Mouse (Mus musculus) hindbrain, postnatal 0 days (tissue): ENCODE results near the gene Herc3. TPM values are rescaled to one million over a fixed set of nuclear protein-coding genes. Genes with fewer than 3 reads are reported as not detected.
A peak's percentile ranks its signal among the peaks of the same experiment; 100 is the strongest.

Experiments used
- ATAC-seq: fragments of 200-750 bp; cut with Nextera tagmentation; 2 replicates; pipeline ENCODE4 v1.8.0; 2017; ENCODE audit warnings: mild to moderate bottlenecking, moderate TSS enrichment, moderate library complexity
- DNase-seq: peaks from one replicate; pipeline ENCODE4 v3.0.0-alpha.2; 2015; ENCODE audit warnings: low spot score
- H3K27ac ChIP-seq: fragments of 300-500 bp; sonication (generic); 2 replicates; pipeline ENCODE4 v1.5.1; 2014; ENCODE audit warnings: mild to moderate bottlenecking
- H3K27me3 ChIP-seq: fragments of 300-500 bp; sonication (generic); 2 replicates; pipeline ENCODE4 v1.6.1; 2014; ENCODE audit warnings: low read length, mixed read lengths; ENCODE audit not compliant: insufficient read depth
- H3K36me3 ChIP-seq: fragments of 300-500 bp; sonication (generic); 2 replicates; pipeline ENCODE4 v1.6.1; 2014; ENCODE audit warnings: low read length, mixed read lengths; ENCODE audit not compliant: insufficient read depth
- H3K4me1 ChIP-seq: fragments of 300-500 bp; sonication (generic); 2 replicates; pipeline ENCODE4 v1.6.1; 2014; ENCODE audit warnings: antibody characterized with exemption, low read length, mixed read lengths; ENCODE audit not compliant: insufficient read depth
- H3K4me2 ChIP-seq: fragments of 300-500 bp; sonication (generic); 2 replicates; pipeline ENCODE4 v1.6.1; 2014; ENCODE audit warnings: low read depth, mild to moderate bottlenecking, low read length, moderate library complexity, mixed read lengths
- H3K4me3 ChIP-seq: fragments of 300-500 bp; sonication (generic); 2 replicates; pipeline ENCODE4 v1.5.1; 2014; ENCODE audit warnings: low read length
- H3K9ac ChIP-seq: fragments of 300-500 bp; sonication (generic); replicated peaks from 2 replicates; pipeline ENCODE4 v1.6.1; 2014; ENCODE audit warnings: mild to moderate bottlenecking, low read length, moderate library complexity, mixed read lengths
- H3K9me3 ChIP-seq: fragments of 300-500 bp; sonication (generic); 2 replicates; pipeline ENCODE4 v1.6.1; 2016; ENCODE audit warnings: low read length, mixed read lengths
- CTCF ChIP-seq: IDR thresholded peaks from 2 replicates; pipeline ENCODE4 v1.5.1; 2016; ENCODE audit warnings: antibody characterized with exemption, control low read depth, low read depth
- WGBS: fragments of 180-500 bp; shearing (Covaris S2); extraction: QIAGEN DNeasy Blood & Tissue Kit; methylation state at CpG from one replicate; pipeline ENCODE4 v1.1.7; 2014; 5-methylcytosine and 5-hydroxymethylcytosine counted together
- polyA plus RNA-seq: library from polyadenylated mRNA; unstranded; fragments of >200 nt; fragmentation: Nextera tagmentation; extraction: Ambion mirVana; gene quantifications from 2 replicates; pipeline ENCODE4 v1.2.1, GENCODE M21; 2015
- total RNA-seq: library from RNA; depleted of rRNA; stranded (reverse); fragments of >200 nt; gene quantifications from 2 replicates; pipeline ENCODE4 v1.2.3, GENCODE M21; 2014

Herc3 gene
- total and polyA plus RNA-seq, 2 experiments from 2014 or later = 35.1 to 140 TPM

DNA sequence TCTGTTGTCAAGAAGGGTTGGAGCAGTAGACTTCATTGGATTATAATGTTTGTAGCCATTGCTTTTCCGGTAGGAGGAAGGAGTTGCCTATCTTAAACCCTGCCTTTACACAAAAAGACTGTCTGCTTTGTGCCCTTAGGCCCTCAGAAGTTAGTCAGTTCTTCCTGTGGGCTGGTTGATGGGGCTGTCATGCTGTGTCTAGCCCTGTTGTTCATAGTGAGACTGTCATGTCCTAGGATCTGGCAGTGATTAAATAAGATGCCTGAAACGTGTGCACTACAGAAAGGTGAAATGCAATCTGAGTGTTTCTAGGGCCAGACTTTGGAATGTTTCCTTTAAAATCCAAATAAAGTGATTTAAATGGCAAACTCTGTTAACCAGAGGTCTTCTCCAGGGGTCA lies 10.9 kb downstream of the Herc3 start:
- 51% methylated on average over 2 of the region's 2 CpGs for WGBS
- no peak for DNase-seq
- H3K9me3 ChIP-seq = no peaks in the 10 kb centered on the region

DNA sequence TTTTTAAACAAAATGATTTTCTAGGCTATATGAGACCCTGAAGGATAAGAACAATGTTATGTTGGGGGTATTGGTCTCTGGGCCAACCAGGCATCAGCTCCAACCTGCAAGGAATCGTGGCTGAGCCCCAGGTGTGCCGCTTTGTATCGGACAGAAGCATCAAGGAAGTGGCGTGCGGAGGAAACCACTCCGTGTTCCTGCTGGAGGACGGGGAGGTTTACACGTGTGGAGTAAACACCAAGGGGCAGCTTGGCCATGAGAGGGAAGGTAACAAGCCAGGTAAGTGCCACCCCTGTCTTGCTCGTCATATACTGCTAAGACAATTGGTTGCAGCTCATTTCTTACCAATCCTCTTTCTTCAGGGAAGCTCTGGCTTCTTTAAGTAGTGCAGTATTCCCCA lies 12.3 kb downstream of the Herc3 start:
- peaks cover 2% of the 10 kb centered on the region; the same call in 1 of the 2 replicates for H3K4me1 ChIP-seq
- no peaks in the 10 kb centered on the region for H3K27me3 ChIP-seq
- H3K4me2 ChIP-seq = no peak overlapping the region
- no peak overlapping the region for H3K27ac ChIP-seq
- no peak for DNase-seq
- peak; percentile 21; the same call in 1 of the 2 replicates for ATAC-seq
- H3K4me3 ChIP-seq = no peak overlapping the region
- no peak for TF ChIP-seq CTCF
- H3K36me3 ChIP-seq = no peaks in the 10 kb centered on the region; the same call in 1 of the 2 replicates
- no peak overlapping the region for H3K9ac ChIP-seq
- no peaks in the 10 kb centered on the region for H3K9me3 ChIP-seq
- 87% methylated on average over 9 of the region's 9 CpGs for WGBS

More for the DNA sequence above, 10.9 kb downstream of the Herc3 start:
- Histone ChIP-seq H3K27ac (no peak overlapping the region), H3K9ac (no peak overlapping the region), H3K36me3 (no peaks in the 10 kb centered on the region), H3K4me3 (no peak overlapping the region), H3K27me3 (no peaks in the 10 kb centered on the region), H3K4me2 (no peak overlapping the region), H3K4me1 (peaks cover 11% of the 10 kb centered on the region; the same call in 1 of the 2 replicates)
- no peak for ATAC-seq
- no peak for TF ChIP-seq CTCF

DNA sequence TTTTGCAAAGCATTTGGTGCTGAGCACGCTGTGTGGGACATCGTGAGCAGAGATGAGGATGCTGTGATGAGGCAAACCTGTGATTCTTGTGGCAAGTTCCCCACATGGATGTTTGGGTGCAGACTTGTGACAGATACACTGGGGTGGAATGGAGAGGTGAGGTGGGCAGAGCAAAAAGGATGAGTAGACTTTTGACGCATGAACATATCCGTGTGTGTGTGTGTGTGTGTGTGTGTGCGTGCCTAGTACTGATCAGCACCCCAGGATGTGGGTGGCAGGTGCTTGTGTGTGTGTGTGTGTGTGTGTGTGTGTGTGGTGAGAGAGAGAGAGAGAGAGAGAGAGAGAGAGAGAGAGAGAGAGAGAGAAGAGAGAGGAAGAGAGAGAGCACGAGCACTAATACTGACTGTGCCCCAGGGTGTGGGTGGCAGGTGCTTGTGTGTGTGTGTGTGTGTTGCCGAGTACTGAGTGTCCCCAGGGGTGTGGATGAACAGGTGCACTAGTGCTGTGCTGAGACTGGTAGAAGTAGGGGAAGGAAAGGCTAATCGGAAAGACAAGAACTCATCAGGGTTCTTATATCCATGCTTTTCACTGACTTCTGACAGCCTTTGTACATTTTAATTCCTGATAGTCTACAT lies 13.0 kb downstream of the Herc3 start:
- H3K4me2 ChIP-seq = no peak overlapping the region
- H3K27me3 ChIP-seq = no peaks in the 10 kb centered on the region
- H3K36me3 ChIP-seq = no peaks in the 10 kb centered on the region; the same call in 1 of the 2 replicates
- ATAC-seq (0 out of 2 replicates have a peak, but pooled peaks have one; percentile 36), DNase-seq (no peak)
- H3K27ac ChIP-seq = no peak overlapping the region
- WGBS = 74% methylated on average over 8 of the region's 8 CpGs
- no peaks in the 10 kb centered on the region for H3K4me1 ChIP-seq
- no peak overlapping the region for H3K9ac ChIP-seq
- no peak overlapping the region for H3K4me3 ChIP-seq
- no peaks in the 10 kb centered on the region for H3K9me3 ChIP-seq
- no peak for TF ChIP-seq CTCF

DNA sequence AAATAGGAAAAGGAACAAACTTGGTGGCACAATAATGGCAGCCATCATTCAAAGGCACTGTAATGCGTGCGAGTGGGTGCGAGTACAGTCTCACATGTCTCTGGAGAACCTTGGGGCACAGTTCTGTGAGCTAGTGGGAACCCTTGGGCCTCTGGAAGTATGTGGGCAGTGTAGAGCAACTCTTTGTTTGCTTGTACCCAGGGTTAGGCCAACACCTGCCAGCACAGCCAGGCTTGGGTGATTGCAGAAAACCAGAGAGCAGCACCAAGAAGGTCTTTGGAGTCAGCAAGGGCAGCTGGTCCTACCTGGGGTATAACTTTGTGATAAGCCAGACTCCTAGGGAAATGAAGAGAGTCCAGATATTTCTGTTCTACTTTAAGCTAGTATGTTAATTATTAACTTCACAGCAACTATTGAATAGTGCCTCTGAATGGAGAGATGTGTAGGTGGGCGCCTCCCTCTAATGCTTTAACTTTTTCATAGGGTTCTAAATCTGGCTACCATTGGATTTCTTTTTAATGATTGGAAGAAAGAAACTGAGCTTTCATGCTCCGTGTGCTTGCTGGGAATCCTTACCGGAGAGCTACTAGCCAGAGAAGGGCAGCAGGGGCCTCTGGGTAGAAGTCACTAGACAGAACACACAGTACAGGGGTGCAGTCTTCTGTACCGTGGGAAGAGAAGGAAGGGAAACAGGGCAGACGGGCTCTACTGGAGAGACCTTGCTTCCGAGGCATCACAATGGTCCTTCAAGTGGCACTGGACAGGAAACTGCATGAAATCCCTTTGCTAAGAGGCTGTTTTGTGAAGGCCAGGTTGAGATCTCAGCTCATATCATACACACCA lies 15.8 kb downstream of the Herc3 start:
- DNase-seq (no peak), ATAC-seq (no peak)
- Histone ChIP-seq H3K9ac (no peak overlapping the region), H3K27ac (no peak overlapping the region), H3K36me3 (no peaks in the 10 kb centered on the region; the same call in 1 of the 2 replicates), H3K9me3 (no peaks in the 10 kb centered on the region), H3K4me3 (no peak overlapping the region), H3K4me1 (no peaks in the 10 kb centered on the region), H3K4me2 (no peak overlapping the region), H3K27me3 (no peaks in the 10 kb centered on the region)
- WGBS = 91% methylated on average over 9 of the region's 9 CpGs
- TF ChIP-seq CTCF = no peak

DNA sequence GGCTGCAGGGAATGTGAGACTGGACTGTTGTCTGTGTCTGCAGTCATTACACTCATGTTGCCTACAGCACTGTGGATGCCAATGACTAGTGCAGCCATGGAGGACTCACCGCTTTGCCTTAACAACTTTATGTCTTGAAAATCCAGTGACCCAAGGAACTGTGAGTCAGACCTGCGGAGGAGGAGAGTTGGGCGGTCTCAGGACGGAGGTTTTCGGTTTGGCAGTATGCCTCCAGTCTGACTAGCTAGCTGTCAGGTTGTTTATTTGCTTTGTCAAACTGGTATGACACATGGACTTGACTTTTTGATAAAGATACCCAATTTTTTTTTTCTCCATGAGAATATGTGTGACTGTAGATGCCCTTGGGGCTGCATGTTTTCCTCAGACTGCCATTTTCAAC lies 16.6 kb downstream of the Herc3 start:
- DNase-seq (no peak), ATAC-seq (no peak)
- TF ChIP-seq CTCF = no peak
- Histone ChIP-seq H3K9me3 (no peaks in the 10 kb centered on the region), H3K9ac (no peak overlapping the region), H3K4me1 (no peaks in the 10 kb centered on the region), H3K36me3 (no peaks in the 10 kb centered on the region; the same call in 1 of the 2 replicates), H3K27ac (no peak overlapping the region), H3K4me3 (no peak overlapping the region), H3K27me3 (no peaks in the 10 kb centered on the region), H3K4me2 (no peak overlapping the region)
- 87% methylated on average over 5 of the region's 5 CpGs for WGBS

DNA sequence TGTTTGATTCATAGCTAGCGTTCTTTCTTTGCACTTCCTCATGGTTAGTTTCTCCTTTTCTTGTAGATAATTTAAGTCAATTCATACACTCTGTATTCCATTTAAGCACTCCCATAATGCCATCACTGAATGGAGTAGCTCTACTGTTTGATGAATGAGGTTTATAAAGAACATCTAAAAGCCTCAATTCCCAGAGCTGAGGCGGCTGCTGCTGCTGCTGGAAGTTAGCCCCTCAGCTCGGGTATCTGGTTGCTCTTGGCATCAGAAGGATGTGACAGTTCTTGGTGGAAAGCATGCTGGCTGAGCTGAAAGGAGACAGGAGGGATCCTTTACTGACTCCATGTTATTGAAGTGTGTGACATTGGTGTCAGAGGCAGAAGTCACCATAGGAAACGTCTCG lies 18.1 kb downstream of the Herc3 start:
- no peak overlapping the region for H3K4me2 ChIP-seq
- no peak overlapping the region for H3K9ac ChIP-seq
- ATAC-seq (0 out of 2 replicates have a peak, but pooled peaks have one; percentile 29), DNase-seq (no peak)
- no peaks in the 10 kb centered on the region; the same call in 1 of the 2 replicates for H3K36me3 ChIP-seq
- no peak overlapping the region for H3K4me3 ChIP-seq
- no peak overlapping the region for H3K27ac ChIP-seq
- TF ChIP-seq CTCF = no peak
- H3K9me3 ChIP-seq = no peaks in the 10 kb centered on the region
- whole genome bisulfite sequencing = 31% methylated on average over 5 of the region's 5 CpGs
- no peaks in the 10 kb centered on the region for H3K4me1 ChIP-seq
- H3K27me3 ChIP-seq = no peaks in the 10 kb centered on the region
